Mouse (Mus musculus) lung, postnatal 0 days (tissue): ENCODE data around the gene Pld4.

Experiments
- CTCF ChIP-seq: IDR thresholded peaks from 2 replicates; pipeline ENCODE4 v1.5.1; 2016; ENCODE audit warnings: antibody characterized with exemption, mild to moderate bottlenecking
- EP300 ChIP-seq: IDR thresholded peaks from 2 replicates; pipeline ENCODE4 v1.6.1; 2016; ENCODE audit warnings: antibody characterized with exemption, mild to moderate bottlenecking, control low read depth

- TF ChIP-seq EP300 (no peak), CTCF (no peak)
Observed at GRCm38 (mm10) chr12:112763176-112763575, 2.7 kb downstream of the Pld4 start.
